Mouse (Mus musculus): ENCODE measurements around the gene B4gat1. TPM values are rescaled to one million over a fixed set of nuclear protein-coding genes. Genes with fewer than 3 reads are reported as not detected.

B4gat1 gene
- polyA plus RNA-seq, 1 experiment: 5.9 TPM

DNA sequence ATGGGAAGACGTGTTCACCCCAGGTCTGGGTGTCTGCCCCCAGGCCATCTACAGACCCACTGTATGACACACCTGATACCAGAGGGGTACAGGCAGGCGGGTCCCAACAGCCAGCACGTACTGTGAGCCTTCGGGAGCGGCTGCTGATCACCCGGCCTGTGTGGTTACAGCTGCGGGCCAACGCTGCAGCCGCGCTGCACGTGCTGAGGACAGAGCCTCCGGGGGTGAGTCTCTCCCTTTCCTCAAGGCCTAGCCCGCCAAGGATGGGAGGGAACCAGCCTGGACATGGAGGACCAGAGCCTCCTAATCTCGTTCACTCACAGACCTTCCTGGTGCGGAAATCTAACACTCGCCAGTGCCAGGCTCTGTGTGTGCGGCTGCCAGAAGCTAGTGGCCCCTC, 12.4 kb downstream of the B4gat1 start:
- Histone ChIP-seq H3K4me3 (replicated peaks; ENCODE audit: control insufficient read depth, low read depth, low read length) (no peak overlapping the region), H3K27ac (ENCODE audit: control insufficient read depth, insufficient read depth, low read depth, low read length, poor library complexity) (no peak overlapping the region), H3K4me1 (ENCODE audit: control insufficient read depth, insufficient read depth, low read length) (no peaks in the 10 kb centered on the region)
- TF ChIP-seq CTCF (IDR thresholded peaks at IDR 0.05; ENCODE audit: control insufficient read depth, insufficient read depth, low read length): no peak
- TF ChIP-seq POLR2A (IDR thresholded peaks at IDR 0.05; ENCODE audit: borderline replicate concordance, control insufficient read depth, low read depth, low read length): no peak
- WGBS: 10% methylated on average over 17 of the region's 17 CpGs

DNA sequence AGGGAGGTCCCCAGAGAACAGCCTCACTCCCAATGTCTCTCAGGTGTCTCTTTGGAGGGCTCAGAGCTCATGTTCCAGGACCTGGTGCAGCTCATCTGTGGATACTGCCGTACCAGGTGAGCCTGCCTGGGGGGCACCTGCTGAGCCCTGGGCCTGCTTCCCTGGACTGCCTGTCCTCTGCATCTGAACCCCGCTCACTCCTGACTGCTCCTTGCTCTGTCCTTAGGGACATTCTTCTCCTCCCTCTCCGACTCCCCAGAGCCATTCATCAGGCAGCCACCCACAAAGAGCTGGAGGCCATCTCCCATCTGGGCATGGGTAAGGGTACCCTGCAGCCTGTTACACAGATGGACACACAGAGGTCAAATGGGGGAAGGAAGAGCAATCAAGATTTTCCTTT, 12.9 kb downstream of the B4gat1 start:
- 85% methylated on average over 3 of the region's 3 CpGs for WGBS
- TF ChIP-seq POLR2A (IDR thresholded peaks at IDR 0.05; ENCODE audit: borderline replicate concordance, control insufficient read depth, low read depth, low read length) (no peak), CTCF (IDR thresholded peaks at IDR 0.05; ENCODE audit: control insufficient read depth, insufficient read depth, low read length) (no peak)
- Histone ChIP-seq H3K27ac (ENCODE audit: control insufficient read depth, insufficient read depth, low read depth, low read length, poor library complexity) (no peak overlapping the region), H3K4me1 (ENCODE audit: control insufficient read depth, insufficient read depth, low read length) (no peaks in the 10 kb centered on the region), H3K4me3 (replicated peaks; ENCODE audit: control insufficient read depth, low read depth, low read length) (no peak overlapping the region)

DNA sequence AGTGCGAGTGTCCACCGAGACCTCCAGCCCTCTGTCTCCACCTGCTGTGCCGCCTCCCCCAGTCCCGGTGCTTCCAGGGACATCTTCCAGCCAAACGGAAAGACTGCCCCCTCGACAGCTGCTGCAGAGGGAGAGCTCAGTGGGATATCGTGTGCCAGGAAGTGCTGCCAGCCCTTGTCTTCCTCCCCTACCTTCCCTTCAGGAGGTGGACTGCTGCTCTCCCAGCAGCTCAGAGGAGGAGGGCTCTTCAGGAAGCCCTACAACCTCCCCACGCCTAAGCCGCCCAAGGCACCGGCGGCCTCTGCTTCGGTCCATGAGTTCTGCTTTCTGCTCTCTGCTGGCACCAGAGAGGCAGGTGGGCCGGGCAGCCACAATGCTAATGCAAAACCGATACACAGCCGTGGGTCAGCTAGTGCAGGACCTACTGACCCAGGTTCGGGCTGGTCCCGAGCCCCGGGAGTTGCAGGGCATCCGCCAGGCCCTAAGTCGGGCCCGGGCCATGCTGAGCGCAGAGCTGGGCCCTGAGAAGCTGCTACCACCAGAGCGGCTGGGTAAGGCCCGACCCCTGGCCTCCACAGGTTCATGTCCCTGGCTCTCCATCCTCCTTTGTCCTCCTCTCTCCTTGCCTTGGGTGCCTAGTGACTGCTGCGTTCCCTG, 13.7 kb downstream of the B4gat1 start:
- TF ChIP-seq CTCF (IDR thresholded peaks at IDR 0.05; ENCODE audit: control insufficient read depth, insufficient read depth, low read length) (no peak), POLR2A (IDR thresholded peaks at IDR 0.05; ENCODE audit: borderline replicate concordance, control insufficient read depth, low read depth, low read length) (no peak)
- no peaks in the 10 kb centered on the region for H3K4me1 ChIP-seq (ENCODE audit: control insufficient read depth, insufficient read depth, low read length)

DNA sequence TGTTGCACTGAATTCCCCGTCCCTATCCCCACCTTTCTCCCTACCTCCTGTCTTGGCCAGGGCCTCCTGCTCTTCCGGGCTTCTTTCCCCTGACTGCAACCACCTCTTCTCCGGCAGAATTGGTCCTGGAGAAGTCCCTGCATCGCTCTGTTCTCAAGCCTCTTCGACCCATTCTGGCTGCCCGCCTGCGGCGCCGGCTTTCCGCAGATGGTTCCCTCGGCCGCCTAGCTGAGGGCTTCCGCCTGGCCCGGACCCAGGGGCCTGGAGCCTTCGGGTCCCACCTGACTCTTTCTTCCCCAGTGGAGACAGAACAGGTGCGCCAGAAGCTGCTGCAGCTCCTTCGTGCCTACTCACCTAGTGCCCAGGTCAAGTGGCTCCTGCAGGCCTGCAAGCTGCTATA, 14.2 kb downstream of the B4gat1 start:
- H3K4me1 ChIP-seq (ENCODE audit: control insufficient read depth, insufficient read depth, low read length): no peaks in the 10 kb centered on the region
- 77% methylated on average over 17 of the region's 17 CpGs for WGBS
- H3K4me3 ChIP-seq (replicated peaks; ENCODE audit: control insufficient read depth, low read depth, low read length): no peak overlapping the region
- H3K27ac ChIP-seq (ENCODE audit: control insufficient read depth, insufficient read depth, low read depth, low read length, poor library complexity): no peak overlapping the region
- TF ChIP-seq POLR2A (IDR thresholded peaks at IDR 0.05; ENCODE audit: borderline replicate concordance, control insufficient read depth, low read depth, low read length) (no peak), CTCF (IDR thresholded peaks at IDR 0.05; ENCODE audit: control insufficient read depth, insufficient read depth, low read length) (no peak)

More for the DNA sequence above, 13.7 kb downstream of the B4gat1 start:
- Histone ChIP-seq H3K27ac (ENCODE audit: control insufficient read depth, insufficient read depth, low read depth, low read length, poor library complexity) (no peak overlapping the region), H3K4me3 (replicated peaks; ENCODE audit: control insufficient read depth, low read depth, low read length) (no peak overlapping the region)
- 29% methylated on average over 25 of the region's 25 CpGs for WGBS

DNA sequence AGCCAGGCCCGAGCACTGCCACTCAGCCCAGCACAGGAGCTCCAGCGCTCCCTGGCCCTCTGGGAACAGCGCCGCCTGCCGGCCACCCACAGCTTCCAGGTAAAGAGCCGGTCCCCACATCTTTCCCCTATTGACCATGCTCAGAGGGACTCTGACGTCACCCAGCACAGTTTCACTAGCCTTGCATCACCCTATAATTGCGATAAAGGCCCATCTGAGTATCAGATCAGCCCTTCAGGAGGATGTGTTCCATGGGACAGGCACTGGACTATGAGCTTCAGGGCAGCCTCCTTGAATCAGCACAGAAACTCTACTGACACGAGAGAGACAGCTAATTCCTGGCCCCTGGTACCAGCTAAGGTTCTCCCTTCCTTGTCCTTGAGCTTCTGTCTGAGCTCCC, 15.3 kb downstream of the B4gat1 start:
- Histone ChIP-seq H3K4me3 (replicated peaks; ENCODE audit: control insufficient read depth, low read depth, low read length) (no peak overlapping the region), H3K4me1 (ENCODE audit: control insufficient read depth, insufficient read depth, low read length) (no peaks in the 10 kb centered on the region), H3K27ac (ENCODE audit: control insufficient read depth, insufficient read depth, low read depth, low read length, poor library complexity) (no peak overlapping the region)
- TF ChIP-seq POLR2A (IDR thresholded peaks at IDR 0.05; ENCODE audit: borderline replicate concordance, control insufficient read depth, low read depth, low read length): no peak
- TF ChIP-seq CTCF (IDR thresholded peaks at IDR 0.05; ENCODE audit: control insufficient read depth, insufficient read depth, low read length): peak; percentile 63; the same call in 1 of the 2 replicates
- WGBS: 39% methylated on average over 9 of the region's 9 CpGs

DNA sequence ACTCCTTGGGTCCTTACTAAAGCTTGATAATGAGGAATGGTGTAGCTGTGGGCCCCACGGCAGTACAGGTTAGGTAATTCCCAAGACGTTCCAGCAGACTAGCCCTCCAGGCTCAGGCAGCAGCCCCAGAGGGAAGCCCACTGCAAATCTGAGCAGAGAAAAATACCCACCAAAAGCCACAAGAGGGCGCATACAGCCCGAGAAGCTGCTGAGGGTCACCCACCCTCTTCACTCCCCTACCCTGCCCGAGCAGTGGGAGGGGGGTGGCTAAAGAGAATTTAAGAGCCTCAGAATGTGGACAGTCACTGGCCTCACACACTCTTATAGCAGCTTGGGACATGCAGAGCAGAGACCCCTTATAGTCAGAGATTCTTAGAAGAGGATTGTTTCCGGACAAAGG, 17.6 kb downstream of the B4gat1 start:
- Histone ChIP-seq H3K27ac (ENCODE audit: control insufficient read depth, insufficient read depth, low read depth, low read length, poor library complexity) (no peak overlapping the region), H3K4me3 (replicated peaks; ENCODE audit: control insufficient read depth, low read depth, low read length) (no peak overlapping the region), H3K4me1 (ENCODE audit: control insufficient read depth, insufficient read depth, low read length) (no peaks in the 10 kb centered on the region)
- TF ChIP-seq CTCF (IDR thresholded peaks at IDR 0.05; ENCODE audit: control insufficient read depth, insufficient read depth, low read length) (peak; percentile 48), POLR2A (IDR thresholded peaks at IDR 0.05; ENCODE audit: borderline replicate concordance, control insufficient read depth, low read depth, low read length) (no peak)
- WGBS: 15% methylated on average over 6 of the region's 6 CpGs

DNA sequence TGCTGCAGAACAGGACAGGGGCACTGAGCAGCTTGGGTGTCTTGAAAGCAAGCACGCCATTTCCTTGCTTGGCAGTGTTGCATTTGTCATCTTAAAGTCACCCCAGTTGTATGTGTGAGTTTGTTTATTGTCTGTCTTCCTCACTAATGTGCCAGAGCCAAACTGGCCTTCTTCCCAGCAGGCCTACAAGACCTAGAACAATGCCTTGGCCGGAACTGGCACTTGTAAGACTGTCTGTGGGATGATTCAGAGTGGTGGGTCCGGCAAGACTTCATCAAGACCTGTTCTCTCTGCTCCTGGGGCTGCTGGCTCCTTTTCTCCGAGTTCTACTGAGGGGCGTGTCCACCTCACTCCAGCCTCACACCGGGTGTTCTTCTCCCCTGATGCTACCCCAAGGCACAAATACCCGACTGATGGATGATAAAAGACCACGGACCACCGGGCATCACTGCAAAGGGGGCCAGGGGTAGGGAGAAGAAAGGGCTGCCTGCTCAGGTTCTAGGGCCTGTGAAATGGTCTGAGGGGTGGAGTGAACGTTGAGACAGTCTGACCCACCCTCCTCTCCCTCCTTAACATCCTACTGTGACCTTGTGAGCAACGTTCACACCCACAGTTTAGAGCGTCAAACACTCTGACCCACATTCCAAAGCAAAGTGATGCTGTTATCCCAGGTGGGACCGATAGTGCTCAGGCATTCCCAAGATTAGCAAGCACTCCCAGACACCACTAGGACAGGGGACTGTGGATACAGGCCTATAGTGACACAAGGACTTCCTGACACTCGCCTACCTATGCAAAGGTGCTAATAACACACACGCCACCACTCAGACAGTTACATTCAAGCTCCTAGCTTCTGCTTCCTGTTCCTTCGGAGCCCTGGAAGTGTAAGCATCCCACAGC, 19.5 kb downstream of the B4gat1 start:
- H3K4me1 ChIP-seq (ENCODE audit: control insufficient read depth, insufficient read depth, low read length): no peaks in the 10 kb centered on the region
- no peak overlapping the region for H3K27ac ChIP-seq (ENCODE audit: control insufficient read depth, insufficient read depth, low read depth, low read length, poor library complexity)
- WGBS: 67% methylated on average over 16 of the region's 16 CpGs

More for the DNA sequence above, 19.5 kb downstream of the B4gat1 start:
- no peak overlapping the region for H3K4me3 ChIP-seq (replicated peaks; ENCODE audit: control insufficient read depth, low read depth, low read length)
- TF ChIP-seq CTCF (IDR thresholded peaks at IDR 0.05; ENCODE audit: control insufficient read depth, insufficient read depth, low read length) (no peak), POLR2A (IDR thresholded peaks at IDR 0.05; ENCODE audit: borderline replicate concordance, control insufficient read depth, low read depth, low read length) (no peak)
